Mouse (Mus musculus): ENCODE data around the gene Gsto1.

- no peak for TF ChIP-seq CTCF (IDR thresholded peaks at IDR 0.05; ENCODE audit: borderline replicate concordance, insufficient read depth, low read length)
- TF ChIP-seq POLR2A (IDR thresholded peaks at IDR 0.05; ENCODE audit: low read depth, low read length), result no peak
Measured at GRCm38 (mm10) chr19:47885886-47886285, 31.1 kb downstream of the Gsto1 start.
